Comparison of ENCODE assay signal across 17 mouse cellular contexts in genomic region chr10:111247609-111248008, GRCm38 (mm10). TPM values are rescaled to one million over a fixed set of nuclear protein-coding genes. Genes with fewer than 3 reads are reported as not detected.
DNase-seq lines count a peak whose midpoint lies in the region; ATAC-seq and TF ChIP-seq lines count a peak whose summit lies in the region.
"Had no signal": no experiment of that assay in that cellular context is flagged by ENCODE, and none has a peak within 500 bp of the region (broad histone marks: within the 10 kb centered on the region; RNA-seq: fewer than 3 reads in every experiment).

No protein-coding gene starts in this region.

- peaks cover 4% of the 10 kb centered on the region; the same call in 1 of the 2 replicates for H3K4me1 ChIP-seq in forebrain, embryonic 16.5 days (replicated peaks; ENCODE audit: control insufficient read depth, insufficient read depth, low read length)
- H3K4me1 ChIP-seq in midbrain, embryonic 13.5 days (replicated peaks) = peaks cover 11% of the 10 kb centered on the region
- H3K4me1 ChIP-seq: embryonic facial prominence, embryonic 15.5 days had no signal

- H3K9me3 ChIP-seq in forebrain, embryonic 16.5 days (ENCODE audit: control insufficient read depth, low read length) = no peaks in the 10 kb centered on the region
- no peaks in the 10 kb centered on the region for H3K9me3 ChIP-seq in midbrain, embryonic 13.5 days
- H3K9me3 ChIP-seq: embryonic facial prominence, embryonic 15.5 days; heart, embryonic 13.5 days; liver, embryonic 13.5 days; megakaryocyte, embryonic 14.5 days had no signal

- peak overlapping the region; percentile 43; the same call in 1 of the 2 replicates for H3K9ac ChIP-seq in forebrain, embryonic 16.5 days (replicated peaks; ENCODE audit: low read depth, low read length)
- H3K9ac ChIP-seq in midbrain, embryonic 13.5 days (replicated peaks) = peak overlapping the region; percentile 53
- H3K9ac ChIP-seq: embryonic facial prominence, embryonic 15.5 days; heart, embryonic 13.5 days; liver, embryonic 13.5 days had no signal

- peak overlapping the region; percentile 49 for H3K4me2 ChIP-seq in forebrain, embryonic 16.5 days (ENCODE audit: low read length)
- peak overlapping the region; percentile 42 for H3K4me2 ChIP-seq in midbrain, embryonic 13.5 days (replicated peaks)
- H3K4me2 ChIP-seq: heart, embryonic 13.5 days; liver, embryonic 13.5 days had no signal

- peak overlapping the region; percentile 77 for H3K27ac ChIP-seq in left cerebral cortex, adult 2 months
- no peak overlapping the region for H3K27ac ChIP-seq in forebrain, embryonic 16.5 days (ENCODE audit: low read length)
- H3K27ac ChIP-seq in midbrain, embryonic 13.5 days = peak overlapping the region; percentile 68; the same call in 1 of the 2 replicates
- H3K27ac ChIP-seq: embryonic facial prominence, embryonic 15.5 days; heart, embryonic 13.5 days; liver, embryonic 13.5 days; stomach, postnatal 0 days had no signal

- DNase-seq in left cerebral cortex, adult 2 months (ENCODE audit: extremely low spot score in 1 of 2, low spot score in 2 of 2) = no peak
- DNase-seq in left cerebral cortex, adult 8-10 months (ENCODE audit: low spot score in 2 of 2) = no peak
- DNase-seq in retina, postnatal 1 day = peak; percentile 34
- no peak for DNase-seq in embryo, embryonic 11 days
- no peak for DNase-seq in right cerebral cortex, postnatal 4 days
- DNase-seq: adrenal gland, postnatal 14 days; kidney, adult 2 months; kidney, postnatal 4 days; liver, embryonic 13.5 days; thymus, postnatal 14 days had no signal

- intact Hi-C loops in left cerebral cortex, adult 2 months (cut with DNase I) = no loop called here

- H3K27me3 ChIP-seq in forebrain, embryonic 16.5 days (replicated peaks; ENCODE audit: control insufficient read depth, insufficient read depth, low read length) = no peaks in the 10 kb centered on the region
- no peaks in the 10 kb centered on the region for H3K27me3 ChIP-seq in midbrain, embryonic 13.5 days
- H3K27me3 ChIP-seq: embryonic facial prominence, embryonic 15.5 days; heart, embryonic 13.5 days; liver, embryonic 13.5 days; megakaryocyte, embryonic 14.5 days had no signal

- TF ChIP-seq CTCF in left cerebral cortex, adult 2 months (IDR thresholded peaks at IDR 0.05) = no peak

- H3K36me3 ChIP-seq in forebrain, embryonic 16.5 days (ENCODE audit: control insufficient read depth, insufficient read depth) = no peaks in the 10 kb centered on the region
- H3K36me3 ChIP-seq in midbrain, embryonic 13.5 days = no peaks in the 10 kb centered on the region
- H3K36me3 ChIP-seq: embryonic facial prominence, embryonic 15.5 days; heart, embryonic 13.5 days; liver, embryonic 13.5 days had no signal

- peak; percentile 59 for ATAC-seq in forebrain, embryonic 16.5 days
- ATAC-seq in midbrain, embryonic 13.5 days = no peak
- ATAC-seq: CD4-positive, CD25-positive, alpha-beta regulatory T cell, adult 4 months had no signal

- WGBS in forebrain, embryonic 16.5 days = 13% methylated on average over 4 of the region's 4 CpGs
- WGBS in midbrain, embryonic 13.5 days = 39% methylated on average over 4 of the region's 4 CpGs

- H3K4me3 ChIP-seq in left cerebral cortex, adult 2 months = peak overlapping the region; percentile 48
- peak overlapping the region; percentile 43 for H3K4me3 ChIP-seq in forebrain, embryonic 16.5 days (replicated peaks; ENCODE audit: low read length)
- H3K4me3 ChIP-seq in midbrain, embryonic 13.5 days (replicated peaks) = peak overlapping the region; percentile 29
- H3K4me3 ChIP-seq: embryonic facial prominence, embryonic 15.5 days; heart, embryonic 13.5 days; liver, embryonic 13.5 days; megakaryocyte, embryonic 14.5 days had no signal

RNA-seq across cellular contexts. Expression of gene Bbs10, which starts 50.9 kb away (rescaled TPM):
- total RNA-seq in left cerebral cortex, adult 2 months (2021) = 1 to 10 TPM; 4.9 to 6.7 TPM
- total RNA-seq in left cerebral cortex, adult 8-10 months (2022) = 1 to 10 TPM; 5.5 to 6.5 (median 5.7) TPM
- 6.4 and 6.5 TPM in 2 replicates for polyA plus RNA-seq in forebrain, embryonic 16.5 days (2015; fragmentation: Nextera tagmentation; extraction: Ambion mirVana)
- polyA plus RNA-seq in midbrain, embryonic 13.5 days (2015; fragmentation: Nextera tagmentation; extraction: Ambion mirVana) = 7.2 and 7.5 TPM in 2 replicates
